Mouse (Mus musculus): ENCODE results near the gene Dnajb2. TPM values are rescaled to one million over a fixed set of nuclear protein-coding genes. Genes with fewer than 3 reads are reported as not detected.

The Dnajb2 gene
- polyA plus RNA-seq, 1 experiment from 2014 or later, result 34.5 TPM

DNA sequence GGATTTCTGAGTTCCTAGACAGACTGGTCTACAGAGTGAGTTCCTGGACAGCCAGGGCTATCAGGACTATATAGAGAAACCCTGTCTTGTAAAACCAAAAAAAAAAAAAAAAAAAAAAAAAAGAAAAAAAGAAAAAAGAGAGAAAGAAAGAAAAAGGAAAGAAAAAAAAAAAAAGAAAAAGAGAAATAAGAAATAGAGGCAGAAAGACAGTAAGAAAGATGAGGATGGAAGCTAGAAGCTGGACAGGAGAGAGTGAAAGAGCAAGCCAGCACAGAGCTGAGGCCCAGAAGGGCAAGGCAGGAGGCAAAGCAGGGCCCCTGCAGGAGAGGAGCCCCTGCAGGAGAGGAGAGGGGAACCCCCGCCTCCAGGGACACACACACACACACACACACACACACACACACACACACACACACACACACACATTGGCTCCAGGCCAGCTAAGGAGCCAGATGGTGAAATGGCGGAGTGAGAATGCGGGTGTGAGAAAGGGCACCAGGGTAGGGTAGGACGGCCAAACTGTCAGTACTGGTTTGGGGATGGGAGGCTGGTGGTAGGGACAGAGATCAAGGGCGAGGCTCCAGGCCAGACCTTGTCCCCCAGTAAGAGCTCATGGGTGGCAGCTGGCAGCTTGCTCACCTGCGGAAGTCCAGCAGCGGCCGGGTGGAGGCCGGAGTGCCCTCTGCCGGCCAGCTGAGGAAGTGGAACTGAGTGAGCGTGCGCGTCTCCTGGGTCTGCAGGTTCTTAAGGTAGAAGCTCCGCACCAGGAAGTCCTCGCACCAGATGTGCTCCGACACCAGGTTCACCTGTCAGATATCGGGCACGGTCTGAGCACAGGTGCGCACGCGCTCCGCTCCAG is 15.1 kb downstream of the Dnajb2 start:
- Histone ChIP-seq H3K4me2 (peak overlapping the region; percentile 60), H3K27me3 (replicated peaks) (peaks cover 18% of the 10 kb centered on the region), H3K4me3 (peak overlapping the region; percentile 23; the same call in 1 of the 2 replicates), H3K36me3 (no peaks in the 10 kb centered on the region), H3K9ac (0 out of 2 replicates have a peak overlapping the region, but pooled peaks have one; percentile 33), H3K27ac (ENCODE audit: poor library complexity, severe bottlenecking) (no peak overlapping the region), H3K4me1 (replicated peaks) (peaks cover 36% of the 10 kb centered on the region), H3K9me3 (replicated peaks) (no peaks in the 10 kb centered on the region)
- ATAC-seq (ENCODE audit: insufficient number of reproducible peaks, low FRiP score), result peak; percentile 41
- 7% methylated on average over 21 of the region's 22 CpGs for whole genome bisulfite sequencing

DNA sequence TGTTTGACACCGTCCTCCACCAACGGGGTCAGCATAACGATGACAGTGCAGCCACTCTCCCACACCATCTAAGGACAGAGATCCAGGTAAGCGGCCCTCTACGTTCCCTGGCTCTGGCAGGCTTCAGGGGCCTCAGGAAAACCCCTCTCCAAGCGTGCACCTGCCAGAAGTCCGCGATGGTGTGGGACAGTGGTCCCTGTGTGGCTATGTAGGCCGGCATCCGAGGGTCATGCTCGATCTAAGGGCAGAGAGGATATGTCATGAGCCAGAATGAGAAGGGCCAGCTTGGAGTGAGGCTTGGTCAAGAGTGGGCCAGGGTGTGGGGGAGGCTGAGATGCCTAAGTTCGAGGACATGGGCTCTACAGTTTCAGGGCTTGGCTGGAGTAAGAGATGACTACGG is 16.1 kb downstream of the Dnajb2 start:
- peaks cover 26% of the 10 kb centered on the region for H3K4me1 ChIP-seq (replicated peaks)
- no peak overlapping the region for H3K4me3 ChIP-seq
- H3K9me3 ChIP-seq (replicated peaks), result no peaks in the 10 kb centered on the region
- H3K27me3 ChIP-seq (replicated peaks), result peaks cover 23% of the 10 kb centered on the region
- ATAC-seq (ENCODE audit: insufficient number of reproducible peaks, low FRiP score), result no peak
- 60% methylated on average over 13 of the region's 13 CpGs for WGBS
- no peak overlapping the region for H3K4me2 ChIP-seq
- no peak overlapping the region for H3K27ac ChIP-seq (ENCODE audit: poor library complexity, severe bottlenecking)
- no peaks in the 10 kb centered on the region for H3K36me3 ChIP-seq
- H3K9ac ChIP-seq, result no peak overlapping the region

DNA sequence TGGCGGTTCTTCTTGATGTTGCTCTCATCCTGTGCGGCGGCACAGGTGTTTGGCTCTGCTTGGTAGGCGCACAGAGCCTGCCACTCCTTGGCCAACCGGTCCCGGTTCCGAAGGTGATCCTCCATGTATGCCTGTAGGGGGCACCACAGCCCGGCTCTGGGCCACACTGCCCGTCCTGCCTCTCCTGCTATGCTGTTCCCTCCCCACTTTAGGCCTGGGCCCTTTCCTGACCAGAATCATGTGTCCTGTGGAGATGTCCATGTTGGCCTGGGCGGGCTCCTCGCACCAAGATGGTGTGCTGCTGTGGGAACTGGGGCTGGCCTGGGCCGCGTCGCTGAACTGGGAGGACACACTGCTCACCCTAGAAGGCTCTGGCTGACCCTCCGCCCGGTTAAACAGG is 16.8 kb downstream of the Dnajb2 start:
- H3K27ac ChIP-seq (ENCODE audit: poor library complexity, severe bottlenecking), result no peak overlapping the region
- H3K9ac ChIP-seq, result no peak overlapping the region
- H3K27me3 ChIP-seq (replicated peaks), result peaks cover 26% of the 10 kb centered on the region
- ATAC-seq (ENCODE audit: insufficient number of reproducible peaks, low FRiP score), result no peak
- no peaks in the 10 kb centered on the region for H3K9me3 ChIP-seq (replicated peaks)
- WGBS, result 59% methylated on average over 16 of the region's 16 CpGs
- H3K4me3 ChIP-seq, result no peak overlapping the region
- no peak overlapping the region for H3K4me2 ChIP-seq
- H3K4me1 ChIP-seq (replicated peaks), result peaks cover 19% of the 10 kb centered on the region
- no peaks in the 10 kb centered on the region for H3K36me3 ChIP-seq

DNA sequence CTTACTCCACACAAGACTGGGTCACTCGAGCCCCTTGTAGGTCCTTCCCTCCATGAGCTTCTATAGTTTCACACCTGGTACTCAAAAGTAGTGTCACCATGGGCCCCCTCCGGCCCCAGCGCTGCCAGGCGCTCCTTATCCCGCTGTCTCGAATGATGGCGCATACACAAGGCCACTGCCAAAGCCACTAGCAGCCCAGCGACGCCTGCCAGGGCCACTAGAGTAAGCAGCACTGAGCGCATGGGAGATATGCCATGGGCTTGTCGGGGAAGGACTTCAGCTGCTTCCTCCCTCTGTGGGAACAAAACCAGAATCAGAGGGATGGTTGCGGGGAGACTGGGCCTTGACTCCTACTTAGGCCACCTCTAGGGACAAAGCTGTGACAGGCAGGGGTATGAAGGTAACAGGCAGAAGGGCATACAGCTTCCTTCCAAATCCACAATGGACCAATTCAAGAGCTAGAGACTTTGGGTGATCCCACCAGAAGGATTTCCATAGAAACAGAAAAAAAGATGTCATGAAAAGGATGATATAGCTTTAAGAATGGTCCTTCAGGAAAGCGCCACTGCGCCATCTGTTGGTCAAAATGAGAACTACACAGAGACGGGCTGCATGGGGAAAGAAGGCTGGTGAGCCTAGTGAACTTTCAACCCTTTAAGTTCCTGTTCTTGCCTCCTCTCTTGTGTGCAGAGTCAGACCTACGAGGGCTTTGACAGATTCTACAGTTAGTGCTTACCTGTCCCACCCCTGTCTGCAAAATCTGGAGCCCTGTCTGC is 17.8 kb downstream of the Dnajb2 start:
- peaks cover 12% of the 10 kb centered on the region for H3K4me1 ChIP-seq (replicated peaks)
- no peak overlapping the region for H3K27ac ChIP-seq (ENCODE audit: poor library complexity, severe bottlenecking)
- 60% methylated on average over 16 of the region's 16 CpGs for WGBS
- no peak overlapping the region for H3K9ac ChIP-seq
- H3K27me3 ChIP-seq (replicated peaks), result peaks cover 30% of the 10 kb centered on the region
- no peak overlapping the region for H3K4me2 ChIP-seq
- H3K36me3 ChIP-seq, result no peaks in the 10 kb centered on the region
- H3K4me3 ChIP-seq, result no peak overlapping the region
- no peak for ATAC-seq (ENCODE audit: insufficient number of reproducible peaks, low FRiP score)
- H3K9me3 ChIP-seq (replicated peaks), result no peaks in the 10 kb centered on the region

DNA sequence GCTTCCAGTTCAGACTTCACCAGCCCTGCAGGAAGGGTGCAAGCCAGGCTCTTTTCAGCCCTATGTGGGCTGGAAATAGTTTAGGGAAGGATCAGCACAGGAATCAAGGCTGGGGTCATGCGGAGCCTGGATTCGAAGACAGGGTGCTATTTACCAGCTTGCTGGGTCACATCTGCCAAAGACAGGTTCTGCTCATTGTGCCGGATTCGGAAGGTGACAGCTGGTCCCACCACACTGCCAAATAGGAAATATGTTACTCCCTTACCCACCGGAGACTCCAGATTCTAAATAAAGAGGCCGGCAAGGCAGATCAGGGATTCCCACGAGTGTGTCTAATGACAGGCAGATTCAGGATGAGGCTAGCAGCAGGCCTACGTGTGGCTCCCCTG is 18.4 kb downstream of the Dnajb2 start:
- H3K4me3 ChIP-seq, result no peak overlapping the region
- H3K27ac ChIP-seq (ENCODE audit: poor library complexity, severe bottlenecking), result no peak overlapping the region
- H3K27me3 ChIP-seq (replicated peaks), result peaks cover 30% of the 10 kb centered on the region
- H3K36me3 ChIP-seq, result no peaks in the 10 kb centered on the region
- ATAC-seq (ENCODE audit: insufficient number of reproducible peaks, low FRiP score), result no peak
- WGBS, result 72% methylated on average over 8 of the region's 8 CpGs
- peaks cover 8% of the 10 kb centered on the region; the same call in 1 of the 2 replicates for H3K4me1 ChIP-seq (replicated peaks)
- H3K9me3 ChIP-seq (replicated peaks), result no peaks in the 10 kb centered on the region
- H3K4me2 ChIP-seq, result no peak overlapping the region
- H3K9ac ChIP-seq, result no peak overlapping the region

DNA sequence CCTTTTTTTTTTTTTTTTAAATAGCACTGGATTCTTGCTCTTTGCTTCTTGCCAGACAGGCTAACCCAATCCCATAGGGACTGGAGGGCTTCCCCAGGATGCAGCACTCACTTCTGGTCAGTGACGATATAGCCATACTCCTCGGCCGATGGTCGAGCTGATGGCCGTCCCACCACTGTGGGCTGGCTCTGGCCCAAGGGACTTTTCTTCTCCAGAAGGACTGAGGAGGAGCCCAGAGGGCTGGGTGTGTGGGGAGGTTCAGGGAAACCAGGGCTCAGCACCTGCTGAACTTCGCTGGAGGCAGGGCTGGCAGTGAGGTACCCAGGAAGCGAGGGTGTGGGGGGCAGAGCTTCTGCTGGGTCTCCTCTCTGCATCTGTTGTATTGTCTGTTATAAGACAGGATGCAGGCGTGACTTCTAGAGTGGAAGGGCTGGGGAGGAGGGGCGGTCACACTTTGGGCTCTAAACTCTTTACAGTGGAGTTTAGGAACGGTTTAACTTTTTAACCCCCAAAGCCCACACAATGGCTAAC is 19.4 kb downstream of the Dnajb2 start:
- Histone ChIP-seq H3K4me2 (no peak overlapping the region), H3K9ac (no peak overlapping the region), H3K27ac (ENCODE audit: poor library complexity, severe bottlenecking) (no peak overlapping the region), H3K36me3 (no peaks in the 10 kb centered on the region), H3K4me1 (replicated peaks) (peaks cover 7% of the 10 kb centered on the region; the same call in 1 of the 2 replicates), H3K9me3 (replicated peaks) (no peaks in the 10 kb centered on the region), H3K4me3 (no peak overlapping the region), H3K27me3 (replicated peaks) (peaks cover 30% of the 10 kb centered on the region)
- 60% methylated on average over 10 of the region's 10 CpGs for WGBS
- no peak for ATAC-seq (ENCODE audit: insufficient number of reproducible peaks, low FRiP score)

DNA sequence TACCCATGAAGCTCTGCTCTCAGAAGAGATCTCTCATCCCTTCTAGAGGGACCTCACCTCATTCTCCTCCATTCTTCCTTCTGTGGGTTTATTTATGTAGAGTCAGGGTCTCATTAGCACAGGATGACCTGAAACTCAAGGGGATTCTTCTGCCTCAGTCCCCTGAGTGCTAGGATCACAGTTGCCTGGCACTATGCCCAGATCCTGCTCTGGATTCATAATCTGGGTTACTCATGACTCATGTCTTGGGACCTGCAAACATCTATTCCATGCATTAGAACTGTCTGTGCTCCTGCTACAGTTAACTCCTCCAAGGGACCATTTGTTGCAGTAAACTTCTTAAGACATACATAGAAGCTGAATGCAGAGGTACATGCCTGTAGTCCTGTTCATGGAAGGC is 25.1 kb downstream of the Dnajb2 start:
- Histone ChIP-seq H3K4me1 (replicated peaks) (peaks cover 5% of the 10 kb centered on the region), H3K27ac (ENCODE audit: poor library complexity, severe bottlenecking) (no peak overlapping the region), H3K27me3 (replicated peaks) (peaks cover 59% of the 10 kb centered on the region), H3K4me3 (no peak overlapping the region), H3K36me3 (no peaks in the 10 kb centered on the region), H3K9ac (no peak overlapping the region), H3K9me3 (replicated peaks) (no peaks in the 10 kb centered on the region), H3K4me2 (no peak overlapping the region)
- ATAC-seq (ENCODE audit: insufficient number of reproducible peaks, low FRiP score), result no peak

DNA sequence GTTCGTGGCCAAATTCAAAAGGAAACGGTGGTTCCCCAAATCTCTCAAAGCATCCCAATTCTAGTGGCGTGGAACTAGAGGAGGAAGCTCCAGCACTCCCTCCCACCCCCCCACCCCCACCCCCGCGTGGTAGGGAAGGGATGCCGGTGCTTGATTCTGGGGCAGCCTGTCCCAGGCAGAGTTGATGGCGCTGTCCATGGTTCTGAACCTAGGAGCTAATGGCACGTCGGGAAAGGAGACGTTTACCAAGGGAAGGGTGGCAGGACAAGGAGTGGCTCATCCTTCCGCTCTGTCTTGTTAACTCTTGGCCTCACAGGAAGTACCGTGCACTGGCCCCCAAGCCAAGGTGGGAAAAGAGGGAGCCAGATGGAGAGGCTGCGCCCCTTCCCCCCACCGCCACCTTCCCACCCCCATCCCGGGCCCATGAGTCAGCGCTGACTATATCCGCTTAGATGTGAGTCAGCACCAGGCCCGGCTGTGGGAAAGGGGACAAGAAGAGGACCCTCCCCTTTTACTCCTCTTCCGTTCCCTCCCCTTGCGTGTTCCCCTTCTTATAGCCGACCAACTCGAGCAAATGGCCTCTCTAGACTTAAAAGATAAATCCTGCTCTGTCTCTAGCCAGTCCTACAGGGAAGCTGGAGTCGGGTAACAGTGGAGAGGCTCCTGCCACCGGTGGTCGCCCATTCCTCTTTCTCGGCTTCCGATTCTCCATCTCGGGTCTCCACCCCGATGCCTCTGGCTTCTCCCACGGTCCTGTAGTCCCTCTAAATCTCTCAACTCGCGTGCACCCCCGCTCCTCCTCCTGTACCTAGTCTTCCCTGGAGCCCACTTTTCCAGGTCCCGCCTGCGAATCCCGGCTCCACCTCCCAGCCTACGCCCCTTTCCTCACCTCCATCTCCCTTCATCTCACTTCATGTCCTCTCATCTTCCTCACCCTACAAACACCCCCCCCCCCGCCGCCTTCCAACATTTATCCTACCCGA is 27.1 kb downstream of the Dnajb2 start:
- H3K4me3 ChIP-seq, result peak overlapping the region; percentile 30
- H3K27ac ChIP-seq (ENCODE audit: poor library complexity, severe bottlenecking), result no peak overlapping the region
- peak overlapping the region; percentile 37 for H3K4me2 ChIP-seq
- H3K9ac ChIP-seq, result no peak overlapping the region
- peaks cover 60% of the 10 kb centered on the region for H3K27me3 ChIP-seq (replicated peaks)
- 2% methylated on average over 40 of the region's 40 CpGs for WGBS
- 0 out of 2 replicates have a peak, but pooled peaks have one; percentile 33 for ATAC-seq (ENCODE audit: insufficient number of reproducible peaks, low FRiP score)
- peaks cover 5% of the 10 kb centered on the region for H3K4me1 ChIP-seq (replicated peaks)
- no peaks in the 10 kb centered on the region for H3K9me3 ChIP-seq (replicated peaks)
- no peaks in the 10 kb centered on the region for H3K36me3 ChIP-seq

DNA sequence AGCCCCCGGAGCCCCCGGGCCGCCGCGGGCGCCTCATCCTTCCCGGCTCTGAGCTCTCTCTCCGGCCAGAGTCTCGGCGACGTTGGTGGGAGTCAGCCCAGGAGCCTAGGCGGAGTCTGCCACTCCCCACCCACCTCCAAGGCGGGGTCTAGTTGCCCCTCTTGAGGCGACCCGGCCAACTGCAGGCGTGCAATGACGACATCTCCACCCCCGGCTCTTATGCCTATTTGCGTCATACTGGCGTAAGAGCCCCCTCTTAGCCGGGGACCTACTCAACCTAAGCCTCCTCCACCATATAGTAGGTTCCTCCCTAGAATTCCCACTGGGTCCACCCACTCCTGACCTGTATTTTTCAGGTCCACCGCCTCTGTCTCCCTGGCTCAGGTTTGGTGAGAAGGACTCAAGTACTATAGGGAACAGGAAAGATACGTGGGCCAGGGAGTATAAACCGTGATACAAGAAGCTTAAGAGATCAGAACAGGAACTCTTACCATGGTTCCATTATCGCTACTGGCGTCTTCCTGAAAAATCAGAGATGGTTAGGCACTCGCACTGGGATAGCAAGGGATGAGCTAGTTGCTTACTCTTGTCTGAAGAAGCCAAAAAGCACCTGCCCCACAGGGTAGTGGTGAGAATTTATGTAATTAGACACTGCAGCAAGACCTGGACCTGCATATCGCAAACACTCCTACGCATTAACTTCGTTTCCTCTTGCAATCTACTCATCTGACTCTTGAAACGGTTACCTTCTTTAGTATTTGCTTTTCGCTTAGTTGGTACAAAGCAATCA is 28.1 kb downstream of the Dnajb2 start, which contains the start of gene Ptprn:
TSS of gene Ptprn (minus strand) at position 412 of the 790 bp plus-strand sequence.
- Histone ChIP-seq H3K4me1 (replicated peaks) (peaks cover 5% of the 10 kb centered on the region), H3K9ac (no peak within 1 kb of the TSS), H3K36me3 (no peaks in the 10 kb centered on the region), H3K9me3 (replicated peaks) (no peaks in the 10 kb centered on the region), H3K4me3 (peak within 1 kb of the TSS; percentile 30), H3K27ac (ENCODE audit: poor library complexity, severe bottlenecking) (no peak within 1 kb of the TSS), H3K27me3 (replicated peaks) (peaks cover 66% of the 10 kb centered on the region), H3K4me2 (peak within 1 kb of the TSS; percentile 37)
- WGBS, result 11% methylated on average over 32 of the region's 32 CpGs
- peak; percentile 51; the same call in 1 of the 2 replicates for ATAC-seq (ENCODE audit: insufficient number of reproducible peaks, low FRiP score)

Data from heart, embryonic 12.5 days (tissue).